Mouse (Mus musculus) limb, embryonic 15.5 days (tissue): ENCODE results near the gene P2ry6. TPM values are rescaled to one million over a fixed set of nuclear protein-coding genes. Genes with fewer than 3 reads are reported as not detected.

ENCODE experiments used
- ATAC-seq: fragments of 200-750 bp; cut with Nextera tagmentation; 2 replicates; pipeline ENCODE4 v1.8.0; 2017; ENCODE audit warnings: low read depth, moderate TSS enrichment; ENCODE audit not compliant: insufficient number of reproducible peaks, low FRiP score, low TSS enrichment
- H3K27ac ChIP-seq: fragments of 300-500 bp; sonication (generic); 2 replicates; pipeline ENCODE4 v1.5.1; 2015; ENCODE audit warnings: moderate library complexity, mild to moderate bottlenecking, inconsistent platforms
- H3K27me3 ChIP-seq: fragments of 300-500 bp; sonication (generic); 2 replicates; pipeline ENCODE4 v1.6.1; 2015; ENCODE audit warnings: inconsistent platforms
- H3K36me3 ChIP-seq: fragments of 300-500 bp; sonication (generic); 2 replicates; pipeline ENCODE4 v1.6.1; 2015; ENCODE audit warnings: inconsistent platforms
- H3K4me1 ChIP-seq: fragments of 300-500 bp; sonication (generic); 2 replicates; pipeline ENCODE4 v1.6.1; 2015; ENCODE audit warnings: inconsistent platforms
- H3K4me2 ChIP-seq: fragments of 300-500 bp; sonication (generic); 2 replicates; pipeline ENCODE4 v1.6.1; 2015; ENCODE audit warnings: mild to moderate bottlenecking, inconsistent platforms
- H3K4me3 ChIP-seq: fragments of 300-500 bp; sonication (generic); 2 replicates; pipeline ENCODE4 v1.5.1; 2015; ENCODE audit warnings: mild to moderate bottlenecking, inconsistent platforms
- H3K9ac ChIP-seq: fragments of 300-500 bp; sonication (generic); 2 replicates; pipeline ENCODE4 v1.6.1; 2015; ENCODE audit warnings: inconsistent platforms
- H3K9me3 ChIP-seq: fragments of 300-500 bp; sonication (generic); 2 replicates; pipeline ENCODE4 v1.6.1; 2016; ENCODE audit warnings: inconsistent platforms
- WGBS: fragments of 180-500 bp; shearing (Covaris S2); methylation state at CpG from one replicate; pipeline ENCODE4 v1.1.7; 2015; 5-methylcytosine and 5-hydroxymethylcytosine counted together
- polyA plus RNA-seq: library from polyadenylated mRNA; unstranded; fragments of >200 nt; fragmentation: Nextera tagmentation; extraction: Ambion mirVana; gene quantifications from 2 replicates; pipeline ENCODE4 v1.2.1, GENCODE M21; 2015

P2ry6 gene
- polyA plus RNA-seq, 1 experiment from 2014 or later, result 6.0 TPM

DNA sequence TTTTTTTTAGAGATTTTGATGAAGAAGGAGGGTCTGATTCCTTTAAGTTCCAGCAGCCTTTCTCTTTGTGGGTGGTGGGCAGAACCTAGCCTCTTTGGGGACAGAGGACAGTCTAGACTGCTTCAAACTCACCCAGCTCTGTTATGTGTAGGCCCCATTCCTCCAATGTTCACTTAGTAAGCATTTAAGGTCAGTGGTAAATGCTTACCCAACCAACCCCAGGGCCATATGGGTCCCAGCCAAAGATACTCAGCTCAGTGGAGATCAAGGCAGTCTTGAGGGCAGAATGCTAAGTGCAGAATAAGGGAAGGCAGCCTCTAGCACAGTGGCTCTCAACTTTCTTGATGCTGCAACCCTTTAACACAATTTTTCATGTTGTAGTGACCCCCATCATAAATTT is 40.9 kb downstream of the P2ry6 start:
- no peaks in the 10 kb centered on the region for H3K27me3 ChIP-seq
- peaks cover 6% of the 10 kb centered on the region; the same call in 1 of the 2 replicates for H3K36me3 ChIP-seq
- no peak overlapping the region for H3K9ac ChIP-seq
- H3K9me3 ChIP-seq, result no peaks in the 10 kb centered on the region
- H3K4me2 ChIP-seq, result no peak overlapping the region
- peaks cover 31% of the 10 kb centered on the region for H3K4me1 ChIP-seq
- no peak for ATAC-seq
- no peak overlapping the region for H3K27ac ChIP-seq
- no peak overlapping the region for H3K4me3 ChIP-seq

DNA sequence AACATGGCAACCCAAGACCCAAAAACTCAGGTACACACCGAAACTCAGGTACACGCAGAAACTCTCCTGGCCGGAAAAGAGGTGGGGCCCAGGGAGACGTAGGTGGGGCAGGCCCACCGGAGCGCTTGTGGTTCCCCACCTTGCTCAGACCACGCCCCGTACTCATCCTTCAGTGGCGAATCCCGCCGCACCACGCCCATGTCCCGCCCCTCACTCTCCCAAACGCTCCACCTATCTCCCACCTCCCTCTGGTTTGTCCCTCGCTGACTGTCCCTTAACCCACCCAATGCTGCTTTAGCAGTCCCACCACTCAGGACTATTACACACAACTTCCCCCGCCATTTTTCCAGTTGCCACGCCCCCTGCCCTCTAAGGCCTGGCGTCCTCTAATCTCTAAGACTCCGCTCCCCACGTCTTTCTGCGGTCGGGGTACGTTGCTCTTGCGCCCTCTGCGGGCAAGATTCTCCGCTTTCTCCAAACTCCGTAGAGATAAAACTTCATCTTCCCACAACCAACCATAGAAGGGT is 41.9 kb downstream of the P2ry6 start:
- H3K4me3 ChIP-seq, result peak overlapping the region; percentile 81
- H3K27me3 ChIP-seq, result no peaks in the 10 kb centered on the region
- 0 out of 2 replicates have a peak overlapping the region, but pooled peaks have one; percentile 84 for H3K9ac ChIP-seq
- WGBS, result 1% methylated on average over 27 of the region's 27 CpGs
- peak overlapping the region; percentile 87 for H3K4me2 ChIP-seq
- ATAC-seq, result peak; percentile 90
- H3K27ac ChIP-seq, result peak overlapping the region; percentile 99
- peaks cover 38% of the 10 kb centered on the region for H3K4me1 ChIP-seq
- H3K9me3 ChIP-seq, result no peaks in the 10 kb centered on the region
- peaks cover 6% of the 10 kb centered on the region; the same call in 1 of the 2 replicates for H3K36me3 ChIP-seq

DNA sequence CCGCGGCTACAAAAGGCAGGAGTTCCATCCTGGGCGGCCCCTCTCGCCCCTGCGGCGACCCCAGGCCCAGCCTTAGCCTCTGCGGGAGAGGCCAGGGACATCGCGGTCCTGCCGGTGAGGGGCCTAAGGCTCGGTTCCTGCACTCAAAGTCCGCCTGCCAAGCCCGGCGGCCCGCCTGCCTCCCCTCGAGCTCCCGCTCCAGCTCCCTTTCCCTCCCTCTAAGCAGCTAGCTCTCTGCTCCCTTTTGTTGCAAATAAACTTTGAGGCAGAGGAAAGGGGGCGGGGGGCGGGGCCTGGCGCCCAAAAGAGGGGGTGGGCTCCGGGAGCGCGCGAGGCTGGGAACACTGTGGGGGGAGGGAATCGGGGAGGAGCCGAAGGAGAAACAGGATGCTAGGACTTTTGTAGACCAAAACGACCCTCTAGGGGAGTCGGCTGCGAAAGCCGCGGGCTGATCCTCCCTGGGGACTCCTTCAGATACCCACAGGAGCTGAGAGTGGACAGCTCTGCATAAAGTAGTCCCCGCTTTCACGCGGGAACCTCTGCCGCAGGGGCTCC is 42.4 kb downstream of the P2ry6 start, which contains the start of gene Arhgef17:
Gene Arhgef17, minus strand, starts transcription at position 182 of the 555 bp plus-strand sequence.
- ATAC-seq, result peak; percentile 78
- WGBS, result 1% methylated on average over 35 of the region's 35 CpGs
- peak within 1 kb of the TSS; percentile 84 for H3K9ac ChIP-seq
- peak within 1 kb of the TSS; percentile 87 for H3K4me2 ChIP-seq
- H3K27me3 ChIP-seq, result no peaks in the 10 kb centered on the region
- peak within 1 kb of the TSS; percentile 81 for H3K4me3 ChIP-seq
- H3K27ac ChIP-seq, result peak within 1 kb of the TSS; percentile 99
- peaks cover 43% of the 10 kb centered on the region for H3K4me1 ChIP-seq
- H3K9me3 ChIP-seq, result no peaks in the 10 kb centered on the region
- H3K36me3 ChIP-seq, result peaks cover 6% of the 10 kb centered on the region; the same call in 1 of the 2 replicates

DNA sequence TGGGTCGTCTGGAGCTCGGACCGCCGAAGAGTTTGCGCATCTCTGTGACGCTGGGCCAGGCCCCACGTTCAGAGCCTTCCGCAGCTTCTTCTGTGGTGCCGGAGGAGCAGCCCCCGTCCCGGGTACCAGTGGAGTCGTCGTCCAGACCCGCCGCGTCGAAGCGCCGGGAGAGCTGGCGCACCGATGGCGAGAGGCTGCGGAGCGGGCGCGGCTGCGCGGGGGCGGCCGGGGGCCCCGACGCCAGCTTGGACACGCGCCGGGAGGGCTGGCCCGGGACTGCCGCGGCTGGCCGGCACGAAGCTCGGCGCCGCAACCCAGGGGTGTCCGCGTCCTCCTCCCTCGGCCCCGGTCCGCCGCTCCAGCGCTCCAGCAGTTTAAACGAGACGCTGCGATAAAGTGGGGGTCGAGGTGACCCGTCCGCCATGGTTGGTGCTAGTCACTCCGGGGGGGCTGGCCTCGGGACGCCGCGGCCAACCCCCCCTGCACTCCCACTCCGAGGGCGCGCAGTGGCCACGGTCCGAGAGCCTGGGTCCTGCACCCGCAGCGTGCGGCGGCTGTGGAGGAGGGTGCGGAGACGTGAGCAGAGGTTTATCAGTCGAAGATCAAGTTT is 43.0 kb downstream of the P2ry6 start:
- H3K4me2 ChIP-seq, result peak overlapping the region; percentile 87
- peak overlapping the region; percentile 81 for H3K4me3 ChIP-seq
- peaks cover 6% of the 10 kb centered on the region; the same call in 1 of the 2 replicates for H3K36me3 ChIP-seq
- H3K27me3 ChIP-seq, result no peaks in the 10 kb centered on the region
- peaks cover 49% of the 10 kb centered on the region for H3K4me1 ChIP-seq
- WGBS, result under 1% methylated on average over 61 of the region's 73 CpGs
- H3K9me3 ChIP-seq, result no peaks in the 10 kb centered on the region
- peak overlapping the region; percentile 99 for H3K27ac ChIP-seq
- peak; percentile 4 for ATAC-seq
- H3K9ac ChIP-seq, result peak overlapping the region; percentile 84

GRCm38 (mm10) chr7:100930619-100931315 is 43.7 kb downstream of the P2ry6 start:
- H3K9me3 ChIP-seq, result no peaks in the 10 kb centered on the region
- no peaks in the 10 kb centered on the region for H3K27me3 ChIP-seq
- peaks cover 6% of the 10 kb centered on the region for H3K36me3 ChIP-seq
- 2% methylated on average over 51 of the region's 53 CpGs for WGBS
- H3K4me1 ChIP-seq, result peaks cover 56% of the 10 kb centered on the region
- no peak for ATAC-seq
- H3K27ac ChIP-seq, result peak overlapping the region; percentile 99
- peak overlapping the region; percentile 81 for H3K4me3 ChIP-seq
- peak overlapping the region; percentile 87 for H3K4me2 ChIP-seq
- peak overlapping the region; percentile 84 for H3K9ac ChIP-seq

DNA sequence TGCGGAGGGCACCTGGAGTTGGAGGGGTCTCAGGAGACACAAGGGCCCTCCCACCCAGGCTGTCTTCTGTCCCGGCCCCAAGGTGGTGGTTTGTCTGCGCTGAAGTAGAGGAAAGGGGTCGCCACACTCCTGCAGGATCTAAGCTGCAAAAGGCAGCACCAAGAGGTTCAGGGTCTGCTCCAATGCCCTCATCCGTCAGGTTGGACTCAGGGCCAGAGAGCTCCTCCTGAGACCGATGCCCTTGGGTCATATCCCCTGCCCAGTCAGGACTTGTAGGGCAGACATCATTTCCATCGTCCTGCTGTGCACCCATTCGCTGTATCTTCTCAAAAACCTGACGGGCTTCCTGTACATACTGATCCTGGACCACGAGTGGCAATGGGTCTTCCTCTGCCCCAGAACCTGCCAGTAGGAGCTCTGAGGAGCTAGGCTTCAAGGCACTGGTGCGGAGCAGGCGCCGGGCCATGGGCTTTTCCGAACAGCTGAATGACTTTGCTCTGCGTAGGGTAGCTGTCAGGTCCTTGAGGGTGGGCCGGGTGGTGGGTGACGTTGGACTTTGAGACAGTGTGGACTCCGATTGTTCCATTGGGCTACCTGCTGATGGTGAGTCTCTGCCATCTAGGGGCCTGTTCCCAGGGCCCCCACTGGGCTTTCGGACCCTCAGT is 44.7 kb downstream of the P2ry6 start:
- H3K9ac ChIP-seq, result peak overlapping the region; percentile 44; the same call in 1 of the 2 replicates
- 70% methylated on average over 19 of the region's 19 CpGs for WGBS

DNA sequence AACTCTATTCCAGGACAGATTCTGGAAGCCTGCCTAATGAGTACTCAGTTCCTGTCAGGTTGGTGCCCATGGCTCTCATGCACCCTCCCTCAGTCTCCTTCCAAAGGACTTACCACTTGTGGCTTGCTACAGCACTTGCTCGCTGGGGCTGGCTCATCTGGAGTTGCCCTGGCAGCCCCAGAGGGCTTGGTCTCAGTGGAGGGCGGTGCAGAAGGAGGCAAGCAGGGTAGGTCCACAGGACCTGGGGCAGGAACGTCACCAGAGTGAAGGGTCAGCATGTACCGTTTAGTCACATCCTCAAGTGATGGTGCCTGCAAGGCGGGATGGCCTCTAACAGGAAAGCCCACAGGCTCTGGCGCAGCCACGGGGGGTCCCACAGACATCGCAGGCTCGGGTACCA is 46.0 kb downstream of the P2ry6 start:
- H3K27me3 ChIP-seq, result no peaks in the 10 kb centered on the region
- 35% methylated on average over 9 of the region's 9 CpGs for WGBS
- H3K4me2 ChIP-seq, result peak overlapping the region; percentile 87
- H3K4me1 ChIP-seq, result peaks cover 79% of the 10 kb centered on the region
- peak overlapping the region; percentile 44 for H3K9ac ChIP-seq
- peaks cover 11% of the 10 kb centered on the region for H3K36me3 ChIP-seq
- H3K9me3 ChIP-seq, result no peaks in the 10 kb centered on the region
- H3K4me3 ChIP-seq, result peak overlapping the region; percentile 81
- 0 out of 2 replicates have a peak overlapping the region, but pooled peaks have one; percentile 17 for H3K27ac ChIP-seq
- ATAC-seq, result no peak

More for the DNA sequence above, 44.7 kb downstream of the P2ry6 start:
- Histone ChIP-seq H3K4me1 (peaks cover 66% of the 10 kb centered on the region), H3K36me3 (peaks cover 6% of the 10 kb centered on the region), H3K4me3 (peak overlapping the region; percentile 81), H3K9me3 (no peaks in the 10 kb centered on the region), H3K27me3 (no peaks in the 10 kb centered on the region), H3K27ac (no peak overlapping the region), H3K4me2 (peak overlapping the region; percentile 87)
- no peak for ATAC-seq

DNA sequence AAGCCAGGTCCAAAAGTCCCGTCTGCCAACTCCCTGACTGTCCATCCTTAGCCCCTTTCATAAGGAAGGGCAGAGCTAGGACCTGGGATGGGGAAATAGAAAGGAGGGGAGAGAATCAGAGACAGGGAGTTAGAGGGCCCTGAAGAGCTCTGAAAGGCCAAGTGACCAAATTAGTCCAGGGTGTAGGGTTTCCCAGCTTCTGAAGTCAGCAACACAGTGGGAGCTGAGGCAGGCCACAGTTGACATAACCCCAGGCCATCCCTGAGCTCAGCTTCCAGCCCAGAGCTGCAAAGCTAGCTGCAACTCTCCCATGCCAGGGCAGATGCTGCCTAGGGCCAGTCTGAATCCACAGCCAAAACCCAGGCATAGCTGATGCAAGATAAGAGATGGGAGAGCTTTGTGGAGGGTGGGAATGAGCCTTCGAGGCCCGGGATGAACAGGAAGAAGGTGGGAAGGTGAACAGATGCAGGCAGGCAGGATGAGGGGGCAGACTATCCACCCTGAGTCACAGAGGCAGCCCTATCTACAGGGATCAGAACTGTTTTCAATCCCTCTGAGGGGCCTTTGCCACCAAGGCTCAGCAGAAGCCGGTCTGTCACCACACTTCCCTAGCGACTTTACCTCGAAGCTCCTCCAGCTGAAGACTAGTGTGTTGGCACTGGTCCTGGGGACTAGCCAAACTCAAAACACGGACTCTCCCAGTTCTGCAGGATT is 47.0 kb downstream of the P2ry6 start:
- Histone ChIP-seq H3K4me3 (peak overlapping the region; percentile 81), H3K4me1 (peaks cover 83% of the 10 kb centered on the region), H3K36me3 (peaks cover 19% of the 10 kb centered on the region), H3K27ac (peak overlapping the region; percentile 14; the same call in 1 of the 2 replicates), H3K27me3 (no peaks in the 10 kb centered on the region), H3K9me3 (no peaks in the 10 kb centered on the region), H3K9ac (peak overlapping the region; percentile 44), H3K4me2 (peak overlapping the region; percentile 87)
- 7% methylated on average over 7 of the region's 7 CpGs for WGBS
- ATAC-seq, result no peak

DNA sequence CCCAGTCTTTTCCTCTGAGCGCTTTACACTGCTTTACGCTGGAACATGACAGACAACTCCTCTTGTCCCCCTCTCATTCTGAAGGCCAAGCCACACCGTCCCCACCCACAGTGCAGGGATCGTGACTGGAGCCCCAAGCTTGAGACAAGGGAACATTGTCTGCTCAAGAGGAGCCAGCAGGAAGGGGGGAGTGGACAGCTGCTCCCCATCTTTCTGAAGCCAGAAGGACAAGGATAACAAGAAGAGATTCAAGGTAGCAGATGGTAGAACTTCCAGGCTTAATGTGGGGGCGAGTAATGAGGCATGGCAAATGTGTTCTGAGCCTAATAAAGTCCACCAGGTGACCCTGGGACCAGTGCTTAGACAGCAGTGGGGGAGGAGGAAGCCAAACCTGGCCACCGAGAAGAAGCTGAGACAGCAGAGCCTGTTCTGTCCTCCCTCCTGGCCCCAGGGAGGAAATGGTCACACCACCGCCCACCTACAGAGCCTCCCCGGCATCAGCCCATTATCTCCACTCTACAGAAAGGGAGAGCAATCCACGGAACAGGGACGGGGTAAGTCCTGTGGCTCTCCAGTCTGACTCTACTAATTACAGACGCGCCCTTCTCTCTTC is 48.0 kb downstream of the P2ry6 start:
- Histone ChIP-seq H3K27me3 (no peaks in the 10 kb centered on the region), H3K36me3 (peaks cover 29% of the 10 kb centered on the region), H3K27ac (0 out of 2 replicates have a peak overlapping the region, but pooled peaks have one; percentile 2), H3K4me1 (peaks cover 93% of the 10 kb centered on the region), H3K4me2 (peak overlapping the region; percentile 87), H3K9ac (peak overlapping the region; percentile 24), H3K4me3 (peak overlapping the region; percentile 81), H3K9me3 (no peaks in the 10 kb centered on the region)
- ATAC-seq, result no peak
- 20% methylated on average over 12 of the region's 12 CpGs for WGBS

- peaks cover 37% of the 10 kb centered on the region for H3K36me3 ChIP-seq
- ATAC-seq, result no peak
- 17% methylated on average over 10 of the region's 10 CpGs for WGBS
- H3K4me3 ChIP-seq, result peak overlapping the region; percentile 81
- no peaks in the 10 kb centered on the region for H3K9me3 ChIP-seq
- no peaks in the 10 kb centered on the region for H3K27me3 ChIP-seq
- peak overlapping the region; percentile 38; the same call in 1 of the 2 replicates for H3K27ac ChIP-seq
- H3K9ac ChIP-seq, result peak overlapping the region; percentile 14; the same call in 1 of the 2 replicates
- H3K4me1 ChIP-seq, result peaks cover 97% of the 10 kb centered on the region
- peak overlapping the region; percentile 87 for H3K4me2 ChIP-seq
Measured at GRCm38 (mm10) chr7:100924674-100925445, 49.6 kb downstream of the P2ry6 start.
